Mouse (Mus musculus) spleen, adult 2 months (tissue): ENCODE data around the gene Itih4.

ENCODE experiments used
- CTCF ChIP-seq: fragments of 200-500 bp; IDR thresholded peaks from 2 replicates; pipeline ENCODE4 v1.5.1; 2011; ENCODE audit warnings: mild to moderate bottlenecking, inconsistent platforms; ENCODE audit not compliant: insufficient read depth, insufficient read length, insufficient replicate concordance; ENCODE audit errors: extremely low read depth
- POLR2A ChIP-seq: fragments of 200-500 bp; IDR thresholded peaks from 2 replicates; pipeline ENCODE4 v1.6.1; 2011; ENCODE audit warnings: low read depth, low read length, inconsistent platforms

DNA sequence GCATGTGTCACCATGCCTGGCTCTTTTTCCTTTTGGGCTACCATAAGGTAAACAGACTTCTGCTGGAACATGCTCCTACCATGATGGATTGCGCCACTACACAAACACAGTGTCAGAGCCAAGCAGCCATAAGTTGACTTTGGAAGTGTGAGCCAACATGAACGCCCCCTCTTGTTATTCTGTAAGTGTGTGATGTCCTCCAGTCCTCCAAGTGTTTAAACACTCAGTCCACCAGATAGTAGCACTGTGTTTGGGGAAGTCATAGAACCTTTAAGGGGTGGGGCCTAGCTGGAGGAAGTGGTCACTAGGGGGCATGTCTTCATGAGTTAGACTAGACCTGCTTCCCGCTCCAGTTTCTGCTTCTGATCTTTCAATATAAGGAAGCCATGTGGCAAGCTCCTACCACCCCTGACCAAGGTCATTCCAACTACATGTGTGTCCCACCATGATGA, 21.6 kb downstream of the Itih4 start:
- TF ChIP-seq POLR2A (no peak), CTCF (no peak)
